Mouse (Mus musculus) liver, adult (tissue): ENCODE measurements around the gene Ldlrad3.

ENCODE experiments used
- GATA4 ChIP-seq: IDR thresholded peaks from 2 replicates; pipeline ENCODE4 v1.6.1; 2014; ENCODE audit warnings: mild to moderate bottlenecking, low read length; ENCODE audit not compliant: insufficient replicate concordance

Ldlrad3 gene

GRCm38 (mm10) chr2:102185951-102186561 lies at the start of gene Ldlrad3:
TSS of gene Ldlrad3 (minus strand) at chr2:102186385.
- no peak; the same call in 1 of the 2 replicates for TF ChIP-seq GATA4

- no peak for TF ChIP-seq GATA4
Measured at GRCm38 (mm10) chr2:102231470-102231869, 45.3 kb upstream of the Ldlrad3 start.

GRCm38 (mm10) chr2:102229126-102229525 lies 42.9 kb upstream of the Ldlrad3 start:
- no peak for TF ChIP-seq GATA4

GRCm38 (mm10) chr2:102228331-102228730 lies 42.1 kb upstream of the Ldlrad3 start:
- TF ChIP-seq GATA4, result no peak

- TF ChIP-seq GATA4, result no peak
Measured at GRCm38 (mm10) chr2:102227839-102228238, 41.7 kb upstream of the Ldlrad3 start.

- TF ChIP-seq GATA4, result no peak
Measured at GRCm38 (mm10) chr2:102226274-102226673, 40.1 kb upstream of the Ldlrad3 start.

GRCm38 (mm10) chr2:102223355-102224128 lies 37.4 kb upstream of the Ldlrad3 start:
- TF ChIP-seq GATA4, result no peak

- no peak for TF ChIP-seq GATA4
Measured at GRCm38 (mm10) chr2:102222749-102223148, 36.6 kb upstream of the Ldlrad3 start.

GRCm38 (mm10) chr2:102216817-102217216 lies 30.6 kb upstream of the Ldlrad3 start:
- TF ChIP-seq GATA4, result no peak

GRCm38 (mm10) chr2:102212096-102212495 lies 25.9 kb upstream of the Ldlrad3 start:
- TF ChIP-seq GATA4, result no peak

- TF ChIP-seq GATA4, result no peak
Measured at GRCm38 (mm10) chr2:102205672-102206399, 19.7 kb upstream of the Ldlrad3 start.

- no peak for TF ChIP-seq GATA4
Measured at GRCm38 (mm10) chr2:102203478-102203877, 17.3 kb upstream of the Ldlrad3 start.

GRCm38 (mm10) chr2:102202211-102202770 lies 16.1 kb upstream of the Ldlrad3 start:
- no peak for TF ChIP-seq GATA4

- TF ChIP-seq GATA4, result no peak
Measured at GRCm38 (mm10) chr2:102201198-102201948, 15.2 kb upstream of the Ldlrad3 start.

GRCm38 (mm10) chr2:102197332-102197731 lies 11.1 kb upstream of the Ldlrad3 start:
- TF ChIP-seq GATA4, result no peak
